Mouse (Mus musculus) mouse embryonic stem cell (cell line): Measurements from ENCODE around the gene Xab2.

ENCODE experiments used
- in situ Hi-C, 2 experiments: fragments of 300-500 bp; cut with MboI; formaldehyde crosslinking; loops; 1 replicate in 1 of 2; 3 replicates in 1 of 2; pipeline ENCODE4 v1.14.3; 2019 to 2020; ENCODE audit warnings: low sequenced_read_pairs in 2 of 2, low pct_unique_long_range_greater_than_20kb in 1 of 2, mixed read lengths in 1 of 2; ENCODE audit not compliant: unreplicated experiment in 1 of 2

The Xab2 gene

DNA sequence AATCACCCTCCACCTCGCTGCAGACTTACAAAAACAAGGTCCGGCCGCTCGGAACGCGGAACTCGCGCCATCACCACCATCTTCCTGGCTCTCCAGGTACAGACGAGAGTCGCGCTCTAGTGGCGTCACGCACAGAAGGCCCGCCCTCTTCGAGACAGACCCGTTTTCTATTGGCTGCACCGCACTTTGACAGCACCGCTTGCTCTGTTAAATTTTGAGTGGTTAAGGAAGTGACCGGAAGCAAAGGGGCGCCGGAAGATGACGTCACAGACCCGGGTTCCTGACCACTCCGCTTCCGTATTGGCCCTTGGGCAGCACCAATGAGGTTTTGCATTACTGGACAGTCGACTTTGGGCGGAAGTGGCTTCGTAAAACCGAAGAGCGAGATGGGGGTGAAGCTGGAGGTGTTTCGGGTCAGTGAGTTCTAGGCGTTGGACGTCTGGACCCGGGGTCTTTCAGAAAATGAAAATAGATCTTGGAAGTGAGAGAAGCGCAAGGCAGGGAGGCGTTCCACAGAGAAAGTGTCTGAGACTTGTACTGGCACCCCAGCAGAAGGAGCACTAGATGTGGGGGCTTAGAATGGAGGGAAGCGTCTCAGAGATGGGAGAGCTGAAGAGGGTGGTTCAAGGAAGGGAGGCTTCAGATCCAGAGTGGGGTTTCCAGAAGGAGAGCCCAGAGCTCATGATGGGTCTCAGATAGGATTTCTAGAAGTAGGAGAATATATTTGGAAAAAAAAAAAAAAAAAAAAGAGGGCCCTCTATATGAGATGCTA is at the start of gene Xab2, which contains the start of gene Pet100:
Gene Xab2 (minus strand): TSS at position 118 of the 772 bp plus-strand sequence.
Gene Pet100 (plus strand): TSS at position 350 of the 772 bp plus-strand sequence.
- in situ Hi-C loops: no loop called here

- in situ Hi-C loops: loop anchor here in 1 of 2 experiments (5.0 kb wide), 2 partner anchors 33 to 98 kb away; no protein-coding TSS in a partner anchor
Observed at GRCm38 (mm10) chr8:3670388-3670787, 49.3 kb upstream of the Xab2 start.

GRCm38 (mm10) chr8:3665507-3665906 is 44.4 kb upstream of the Xab2 start, which contains the start of gene Mcemp1:
TSS of gene Mcemp1 (plus strand) at chr8:3665754.
- in situ Hi-C loops: no loop called here

DNA sequence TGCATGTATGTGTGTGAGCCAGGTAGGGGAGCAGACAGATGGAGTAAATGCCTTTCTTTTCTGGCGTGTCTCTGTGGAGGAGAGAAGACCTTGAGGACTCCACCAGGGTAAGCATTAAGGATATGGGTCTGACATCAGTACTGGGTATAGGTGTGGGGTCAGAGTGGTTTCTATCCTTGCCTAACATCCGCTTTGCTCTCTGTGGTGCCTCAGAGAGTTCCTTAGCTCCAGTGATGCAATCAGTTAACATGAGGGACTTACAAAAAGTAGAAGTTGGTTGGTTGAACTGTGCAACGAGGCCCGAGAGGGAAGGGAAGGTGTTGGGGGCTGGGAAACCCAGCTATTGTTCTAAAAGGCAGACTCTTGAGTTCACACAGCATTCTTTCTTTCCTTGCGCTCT is 43.3 kb upstream of the Xab2 start:
- in situ Hi-C loops: no loop called here

DNA sequence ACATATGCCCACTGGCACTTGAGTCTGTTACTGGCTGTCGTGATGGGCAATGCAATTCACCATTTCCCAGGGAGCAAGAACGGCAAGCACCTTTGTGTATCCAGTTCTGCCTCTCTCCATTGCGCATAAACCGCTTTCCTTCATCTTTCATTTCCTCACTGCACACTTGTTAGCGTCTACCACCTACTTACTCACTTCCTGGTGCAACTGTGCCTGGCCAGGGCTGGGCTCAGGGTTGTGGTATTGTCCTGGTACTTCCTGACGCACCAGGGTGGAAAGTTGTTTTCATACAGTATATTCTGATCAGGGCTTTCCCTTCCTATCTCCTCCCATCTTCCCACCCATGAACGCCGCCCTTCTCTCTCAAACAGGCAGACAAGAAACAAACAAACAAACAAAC is 39.8 kb upstream of the Xab2 start:
- in situ Hi-C loops: no loop called here

GRCm38 (mm10) chr8:3656725-3657381 is 35.7 kb upstream of the Xab2 start:
- in situ Hi-C loops: no loop called here

DNA sequence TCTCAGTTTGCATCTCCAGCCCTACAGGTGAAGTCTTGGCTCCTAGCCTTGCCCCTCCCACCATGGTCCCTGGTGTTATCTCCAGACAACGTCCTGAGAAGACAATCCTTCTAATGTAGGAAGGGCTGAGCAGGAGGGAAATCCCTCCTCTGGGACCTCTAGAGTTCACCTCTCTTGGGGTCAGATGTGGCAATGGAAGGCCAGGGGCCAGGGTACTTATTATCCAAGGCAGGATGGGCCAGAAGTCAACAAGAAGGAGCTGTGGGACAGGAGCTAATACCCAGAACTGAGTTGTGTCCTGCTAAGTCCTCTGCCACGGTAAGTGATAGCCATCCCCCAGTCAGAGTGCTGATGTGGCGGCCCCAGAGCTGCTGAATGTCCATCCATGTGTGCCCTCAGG is 34.4 kb upstream of the Xab2 start, which contains the start of gene Retn:
Gene Retn (plus strand): TSS at position 245 of the 400 bp plus-strand sequence.
- in situ Hi-C loops: no loop called here

DNA sequence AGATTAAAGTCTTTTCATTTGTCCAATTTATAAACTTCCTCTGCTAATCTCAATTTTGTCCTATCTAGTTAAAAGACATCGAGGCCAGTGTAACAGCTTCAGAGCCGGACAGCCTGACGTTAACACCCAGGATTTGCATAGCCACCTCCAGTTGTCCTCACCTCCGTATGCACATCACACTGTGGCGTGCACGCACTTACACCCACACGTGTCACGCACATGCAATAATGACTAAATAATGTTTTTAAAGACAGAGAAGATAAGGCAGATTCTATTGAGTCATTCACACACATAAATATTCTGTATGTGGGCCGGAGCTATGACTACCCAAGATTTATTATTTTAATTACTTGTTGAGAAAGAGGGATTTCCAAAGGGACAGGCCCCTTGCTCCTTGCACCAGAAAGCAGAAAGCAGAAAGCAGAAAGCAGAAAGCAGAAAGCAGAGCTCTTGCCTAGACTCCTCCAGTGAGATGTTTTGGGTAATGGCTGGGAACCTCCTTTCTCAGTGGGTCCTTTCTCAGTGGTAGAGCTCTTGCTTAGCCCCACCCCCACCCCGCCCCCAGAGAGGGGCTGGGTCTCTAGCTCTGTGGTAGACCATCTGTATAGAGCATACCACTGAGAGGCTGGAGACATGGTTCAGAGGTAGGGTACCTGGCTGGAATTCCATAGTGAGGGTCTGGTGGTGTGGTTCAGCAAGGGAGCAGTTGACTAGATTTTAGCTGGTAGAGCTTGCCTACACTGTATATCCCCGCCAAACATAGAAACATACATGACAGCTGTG is 33.8 kb upstream of the Xab2 start:
- in situ Hi-C loops: no loop called here

DNA sequence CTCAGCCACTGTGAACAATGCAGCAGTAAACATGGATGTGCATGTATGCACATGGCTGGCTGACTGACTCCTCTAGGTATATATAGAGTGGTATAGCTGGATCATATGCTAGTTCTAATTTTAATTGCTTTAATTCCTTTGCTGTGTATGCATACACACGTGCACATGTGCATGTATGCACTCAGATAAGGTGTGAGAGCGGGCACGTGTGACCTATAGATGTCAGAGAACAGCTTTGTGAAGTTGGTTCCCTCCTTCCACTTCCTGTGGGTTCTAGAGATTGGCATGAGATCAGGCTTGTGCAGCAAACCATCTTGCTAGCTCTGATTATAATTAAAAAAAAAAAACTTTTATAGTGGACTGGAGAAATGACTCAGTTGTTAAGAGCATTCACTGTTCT is 31.7 kb upstream of the Xab2 start:
- in situ Hi-C loops: no loop called here

DNA sequence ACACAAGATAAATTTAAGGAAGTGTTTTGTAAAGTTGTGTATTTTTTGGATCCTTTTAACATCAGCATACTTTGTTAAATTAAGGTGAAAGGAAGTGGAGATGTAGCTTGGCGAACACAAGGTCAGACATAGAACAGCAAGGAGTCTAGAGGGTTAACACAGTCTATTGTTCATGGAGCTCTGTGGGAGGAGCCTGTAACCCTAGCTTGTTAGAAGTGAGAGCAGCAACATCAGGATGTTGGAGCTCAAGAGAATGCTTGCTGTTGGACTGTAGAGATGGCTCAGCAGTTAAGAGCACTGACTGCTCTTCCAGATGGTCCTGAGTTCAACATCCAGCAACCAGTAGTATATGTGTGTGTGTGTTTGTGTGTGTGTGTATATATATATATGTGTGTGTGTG is 27.9 kb upstream of the Xab2 start:
- in situ Hi-C loops: no loop called here

DNA sequence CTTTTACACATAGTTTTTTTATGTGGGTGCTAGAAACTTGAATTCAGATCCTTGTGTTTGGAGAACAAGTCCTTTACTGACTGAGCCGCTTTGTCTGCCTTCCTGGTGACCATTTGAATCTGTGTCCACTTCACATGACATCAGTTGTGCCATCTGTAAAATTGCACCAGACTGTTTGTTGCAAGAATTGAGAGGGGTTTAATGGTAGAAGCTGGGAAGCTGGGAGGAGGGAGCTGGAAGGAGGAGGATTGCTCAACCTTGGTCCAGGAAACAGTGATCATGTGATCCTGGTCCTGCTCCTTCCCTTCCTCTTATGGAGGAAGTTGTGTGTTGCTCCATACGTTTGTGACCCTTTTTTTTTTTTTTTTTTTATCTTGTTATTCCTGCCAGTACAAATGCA is 27.2 kb upstream of the Xab2 start:
- in situ Hi-C loops: no loop called here

- in situ Hi-C loops: no loop called here
Observed at GRCm38 (mm10) chr8:3647561-3647960, 26.4 kb upstream of the Xab2 start.

DNA sequence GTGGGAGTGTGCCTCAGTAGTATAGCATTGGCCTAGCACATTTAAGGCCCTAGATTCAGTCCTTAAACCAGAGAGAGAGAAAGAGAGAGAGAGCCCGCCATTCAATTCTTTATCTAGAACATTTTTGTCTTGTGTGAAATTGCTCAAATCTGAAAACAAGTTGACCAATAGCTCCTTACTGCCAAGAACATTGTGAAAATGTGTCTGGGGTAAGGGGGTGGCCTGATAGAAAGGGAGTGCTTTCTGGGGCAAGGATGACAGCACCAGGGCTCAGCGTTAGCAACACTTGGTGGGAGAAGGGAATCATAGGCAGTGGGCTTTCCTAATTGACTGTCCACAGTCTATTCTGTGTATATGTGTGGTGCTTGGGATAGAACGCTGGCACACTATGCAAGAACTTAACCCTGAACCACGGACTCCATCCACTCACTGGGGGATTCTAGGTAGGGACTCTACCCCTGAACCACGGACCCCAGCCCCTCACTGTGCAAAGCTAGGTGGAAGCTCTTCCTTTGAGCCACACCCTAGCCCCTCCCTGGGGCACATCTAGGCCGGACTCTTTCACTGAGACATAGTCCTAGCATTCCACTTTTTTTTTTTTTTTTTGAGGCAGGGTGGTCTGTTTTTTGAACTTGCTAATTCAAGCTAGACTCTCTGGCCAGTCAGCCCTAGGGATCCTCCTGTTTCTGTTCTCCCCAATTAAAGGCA is 25.9 kb upstream of the Xab2 start:
- in situ Hi-C loops: no loop called here

GRCm38 (mm10) chr8:3645804-3646203 is 24.7 kb upstream of the Xab2 start:
- in situ Hi-C loops: no loop called here

- in situ Hi-C loops: no loop called here
Observed at GRCm38 (mm10) chr8:3631478-3631875, 10.4 kb upstream of the Xab2 start.

- in situ Hi-C loops: no loop called here
Observed at GRCm38 (mm10) chr8:3630647-3631477, 9.7 kb upstream of the Xab2 start, which contains the start of gene Stxbp2. TSS of gene Stxbp2 (plus strand) at chr8:3630955.

- in situ Hi-C loops: no loop called here
Observed at GRCm38 (mm10) chr8:3628014-3628413, 6.9 kb upstream of the Xab2 start.

DNA sequence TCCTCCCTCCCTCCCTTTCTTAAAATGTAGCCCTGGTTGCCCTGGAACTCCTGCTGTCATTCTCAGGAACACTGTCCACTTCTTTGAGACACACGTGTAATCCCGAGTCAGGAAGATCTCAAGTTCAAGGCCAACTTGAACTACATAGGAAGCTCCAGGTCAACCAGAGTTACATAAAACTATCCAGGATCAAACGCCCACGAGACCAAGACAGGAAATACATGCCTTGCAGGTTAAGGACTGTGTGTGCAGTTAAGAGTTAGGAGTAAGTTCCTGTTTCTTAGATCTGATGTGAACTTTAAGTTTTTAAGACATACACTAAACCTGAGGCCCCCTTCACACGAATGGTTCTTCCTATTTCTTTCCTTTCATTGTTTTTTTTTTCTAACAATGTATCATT is 5.9 kb upstream of the Xab2 start:
- in situ Hi-C loops: no loop called here
